Mouse (Mus musculus): ENCODE measurements around the gene Zc3hav1. TPM values are rescaled to one million over a fixed set of nuclear protein-coding genes. Genes with fewer than 3 reads are reported as not detected.

Gene Zc3hav1
- total RNA-seq, 4 experiments from 2014 or later: 4.0 to 7.2 (median 5.6) TPM

- no peak for DNase-seq (ENCODE audit: low spot score in 2 of 2)
These were observed 1.2 kb downstream of the Zc3hav1 start for GRCm38 (mm10) chr6:38353181-38353580.

GRCm38 (mm10) chr6:38352451-38352850 is 2.0 kb downstream of the Zc3hav1 start:
- DNase-seq (ENCODE audit: low spot score in 2 of 2): no peak

GRCm38 (mm10) chr6:38351930-38352329 is 2.5 kb downstream of the Zc3hav1 start:
- DNase-seq (ENCODE audit: low spot score in 2 of 2): no peak

- no peak for DNase-seq (ENCODE audit: low spot score in 2 of 2)
These were observed 4.6 kb downstream of the Zc3hav1 start for GRCm38 (mm10) chr6:38349806-38350205.

- DNase-seq (ENCODE audit: low spot score in 2 of 2): no peak
These were observed 5.5 kb downstream of the Zc3hav1 start for GRCm38 (mm10) chr6:38348811-38349453.

- DNase-seq (ENCODE audit: low spot score in 2 of 2): no peak
These were observed 6.5 kb downstream of the Zc3hav1 start for GRCm38 (mm10) chr6:38347875-38348274.

GRCm38 (mm10) chr6:38345796-38346195 is 8.6 kb downstream of the Zc3hav1 start:
- no peak for DNase-seq (ENCODE audit: low spot score in 2 of 2)

- no peak for DNase-seq (ENCODE audit: low spot score in 2 of 2)
These were observed 10.3 kb downstream of the Zc3hav1 start for GRCm38 (mm10) chr6:38344006-38344670.

- DNase-seq (ENCODE audit: low spot score in 2 of 2): no peak
These were observed 10.8 kb downstream of the Zc3hav1 start for GRCm38 (mm10) chr6:38343581-38343980.

GRCm38 (mm10) chr6:38342666-38342992 is 11.8 kb downstream of the Zc3hav1 start:
- no peak for DNase-seq (ENCODE audit: low spot score in 2 of 2)

- DNase-seq (ENCODE audit: low spot score in 2 of 2): no peak
These were observed 12.4 kb downstream of the Zc3hav1 start for GRCm38 (mm10) chr6:38341751-38342665.

GRCm38 (mm10) chr6:38339078-38339477 is 15.3 kb downstream of the Zc3hav1 start:
- DNase-seq (ENCODE audit: low spot score in 2 of 2): no peak

GRCm38 (mm10) chr6:38337951-38338350 is 16.5 kb downstream of the Zc3hav1 start:
- no peak for DNase-seq (ENCODE audit: low spot score in 2 of 2)

GRCm38 (mm10) chr6:38337166-38337705 is 17.2 kb downstream of the Zc3hav1 start:
- no peak for DNase-seq (ENCODE audit: low spot score in 2 of 2)

GRCm38 (mm10) chr6:38335264-38335663 is 19.1 kb downstream of the Zc3hav1 start:
- DNase-seq (ENCODE audit: low spot score in 2 of 2): no peak

GRCm38 (mm10) chr6:38326596-38326995 is 27.8 kb downstream of the Zc3hav1 start:
- peak; percentile 18 to 19 for DNase-seq (ENCODE audit: low spot score in 2 of 2)

GRCm38 (mm10) chr6:38320621-38321020 is 33.8 kb downstream of the Zc3hav1 start:
- no peak for DNase-seq (ENCODE audit: low spot score in 2 of 2)

GRCm38 (mm10) chr6:38316050-38316449 is 38.4 kb downstream of the Zc3hav1 start:
- no peak for DNase-seq (ENCODE audit: low spot score in 2 of 2)

GRCm38 (mm10) chr6:38309741-38310140 is 44.7 kb downstream of the Zc3hav1 start:
- no peak for DNase-seq (ENCODE audit: low spot score in 2 of 2)

GRCm38 (mm10) chr6:38304981-38305380 is 49.4 kb downstream of the Zc3hav1 start:
- DNase-seq (ENCODE audit: low spot score in 2 of 2): no peak

GRCm38 (mm10) chr6:38298761-38299401 is 55.5 kb downstream of the Zc3hav1 start, which contains the start of gene Zc3hav1l:
Gene Zc3hav1l, minus strand, starts transcription at chr6:38299259.
- DNase-seq (ENCODE audit: low spot score in 2 of 2): peak; percentile 40 to 46
